Mouse (Mus musculus): ENCODE measurements around the gene Tlr6.

Gene Tlr6

GRCm38 (mm10) chr5:64932215-64932614 is 27.7 kb downstream of the Tlr6 start:
- no peak for DNase-seq (ENCODE audit: low spot score)

DNA sequence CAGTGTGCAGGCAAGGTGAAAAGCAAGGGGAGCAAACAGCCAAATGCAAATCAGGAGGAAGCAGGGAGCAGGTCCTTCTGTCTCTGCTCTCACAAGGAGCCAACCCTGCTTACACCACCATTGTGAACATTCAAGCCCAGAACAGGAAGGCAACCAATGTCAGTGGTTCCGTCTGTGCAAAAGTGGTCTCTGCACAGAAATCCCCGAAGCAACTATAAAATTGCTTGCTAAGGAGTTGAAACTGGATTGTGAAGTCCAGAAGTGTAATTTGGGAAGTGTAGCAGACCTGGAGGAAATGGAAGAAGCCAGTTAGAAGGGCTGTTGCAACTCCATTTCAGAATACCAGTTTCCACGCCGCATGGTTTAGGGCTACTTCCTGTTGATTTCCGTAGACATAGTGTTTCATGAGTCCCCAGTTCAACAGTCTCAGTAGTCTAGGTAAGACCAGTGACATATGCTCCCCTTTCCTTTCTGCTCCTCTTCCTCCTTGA is 37.0 kb downstream of the Tlr6 start:
- DNase-seq (ENCODE audit: low spot score) = no peak

DNA sequence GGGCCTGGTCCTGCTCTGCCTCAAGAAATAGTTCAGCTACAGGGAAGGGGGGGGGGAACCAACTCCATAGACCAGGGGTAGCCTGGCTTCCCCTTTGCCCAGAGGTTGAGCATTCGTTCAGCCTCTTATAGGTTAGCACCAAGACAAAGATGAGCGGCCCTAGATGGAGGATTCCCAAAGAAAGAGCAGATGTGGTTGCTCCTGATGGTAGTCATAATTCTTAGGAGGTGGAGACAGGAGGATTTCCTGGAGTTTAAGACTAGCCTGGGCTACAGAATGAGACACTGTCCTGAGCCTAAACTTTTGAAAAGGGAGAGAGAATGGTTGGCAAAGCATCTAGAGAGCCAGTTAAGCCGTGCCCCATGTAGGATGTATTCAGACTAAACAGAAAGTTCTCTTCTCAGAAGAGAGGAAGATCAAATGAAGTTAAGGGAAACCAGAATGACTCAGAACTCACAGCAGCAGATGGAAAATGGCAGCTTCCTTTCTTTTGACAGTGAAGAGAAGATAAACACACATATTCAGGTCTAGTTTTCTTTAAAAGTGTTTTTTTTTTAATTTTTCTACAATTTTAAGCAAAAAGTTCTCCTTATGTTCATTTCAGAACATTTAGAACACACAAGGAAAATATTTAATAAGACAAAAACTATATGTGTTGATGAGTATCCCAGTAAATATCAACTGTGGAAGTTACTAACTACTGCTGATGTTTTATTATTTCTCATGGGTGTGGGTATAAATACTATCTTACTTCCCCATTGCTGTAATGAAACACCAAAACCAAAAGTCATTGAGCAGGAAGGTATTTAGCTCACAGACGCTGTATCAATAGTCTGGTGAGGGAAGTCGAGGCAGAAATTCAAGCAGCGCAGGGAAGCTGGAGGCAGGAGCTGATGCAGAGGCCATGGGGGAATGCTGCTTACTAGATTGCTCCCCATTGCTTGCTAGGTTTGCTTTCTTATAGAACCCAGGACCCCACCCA is 41.0 kb downstream of the Tlr6 start:
- no peak for DNase-seq (ENCODE audit: low spot score)

DNA sequence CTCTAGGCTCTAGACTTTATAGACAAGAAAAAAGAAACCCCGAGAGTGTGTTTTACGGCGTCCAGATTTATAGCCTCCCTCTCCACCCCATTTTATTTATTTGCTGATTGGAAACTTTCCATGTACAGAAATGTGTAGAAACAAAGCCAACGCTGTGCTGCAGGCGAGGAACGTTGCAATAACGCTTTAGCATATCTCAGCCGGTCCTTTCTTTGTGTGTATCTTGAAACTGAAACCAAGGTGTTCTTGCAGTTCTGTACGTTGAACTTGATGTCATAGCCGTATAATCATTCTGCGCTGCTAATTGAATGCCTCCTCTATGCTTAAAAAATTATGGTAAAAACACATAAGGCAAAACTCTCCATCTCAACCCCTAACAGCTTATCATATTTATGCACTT is 42.2 kb downstream of the Tlr6 start:
- DNase-seq (ENCODE audit: low spot score) = no peak

GRCm38 (mm10) chr5:64917161-64917560 is 42.7 kb downstream of the Tlr6 start:
- no peak for DNase-seq (ENCODE audit: low spot score)

DNA sequence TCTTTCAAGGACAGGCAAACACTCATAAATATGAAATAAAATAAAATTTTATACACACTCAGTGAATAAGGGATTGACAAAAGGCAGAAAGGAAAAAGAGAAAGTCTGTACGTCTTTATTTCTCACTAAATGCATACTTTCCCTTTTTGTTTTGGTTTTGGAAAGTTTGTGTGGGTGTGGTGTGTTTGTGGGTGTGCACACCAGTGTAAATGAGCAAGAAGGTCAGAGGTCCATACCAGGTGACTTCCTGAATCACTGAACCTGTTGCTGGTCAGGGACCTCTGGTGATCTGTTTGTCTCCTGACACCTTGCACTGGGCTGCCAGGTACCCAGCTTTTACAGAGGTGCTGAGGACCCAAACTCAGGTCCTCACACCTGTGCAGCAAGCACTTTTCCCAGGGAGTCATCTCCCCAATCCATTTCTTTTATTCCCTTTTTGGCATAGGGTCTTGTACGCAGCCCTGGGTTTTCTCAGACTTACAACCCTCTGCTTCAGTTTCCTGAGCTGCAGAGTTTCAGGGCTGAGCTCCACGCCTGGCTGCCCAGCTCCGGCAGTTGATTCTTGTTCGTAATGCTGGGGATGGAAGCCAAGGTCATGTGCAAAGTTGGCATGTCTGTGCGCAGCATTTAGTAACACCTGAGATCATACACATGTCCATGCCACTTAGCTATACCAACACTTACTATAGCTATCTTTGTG is 51.2 kb downstream of the Tlr6 start:
- no peak for DNase-seq (ENCODE audit: low spot score)

GRCm38 (mm10) chr5:64907906-64908305 is 52.0 kb downstream of the Tlr6 start:
- no peak for DNase-seq (ENCODE audit: low spot score)

DNA sequence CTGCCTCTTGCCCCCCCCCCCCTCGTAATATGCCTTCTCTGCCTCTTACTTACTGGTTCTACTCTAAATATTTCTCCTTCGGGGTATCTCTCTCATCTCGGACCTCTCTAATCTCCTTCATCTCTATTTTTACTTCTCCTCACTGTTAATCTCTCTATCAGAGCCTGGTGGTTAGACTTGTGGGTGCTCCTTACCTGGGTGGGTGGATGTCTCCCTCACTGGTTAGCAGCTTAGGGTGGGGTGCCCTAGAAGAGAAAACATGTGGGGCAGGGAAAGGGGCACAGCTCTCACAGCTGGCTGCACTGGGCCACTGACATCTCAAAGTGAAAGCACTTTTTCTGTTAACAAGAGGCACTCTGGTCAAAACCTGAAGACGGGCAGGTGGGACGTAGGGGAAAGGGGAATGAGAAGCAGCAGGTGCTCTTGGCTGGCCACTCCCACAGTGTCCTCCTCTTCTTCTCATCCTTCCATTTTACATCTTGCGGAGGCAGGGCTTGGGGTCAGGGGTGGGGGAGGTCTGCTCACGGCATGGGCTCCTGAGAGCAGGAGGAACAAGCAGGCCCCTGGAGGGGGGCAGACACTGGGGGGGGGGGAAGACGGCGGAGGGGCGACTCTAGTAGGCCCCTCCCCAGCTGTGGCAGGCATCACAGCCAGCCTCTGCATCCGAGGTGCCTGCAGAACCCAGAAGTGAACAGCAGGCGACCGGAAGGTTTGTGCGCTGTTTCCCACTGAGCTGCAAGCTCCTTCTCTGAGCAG is 54.2 kb downstream of the Tlr6 start:
- no peak for DNase-seq (ENCODE audit: low spot score)

Measured in retina, embryonic 14.5 days (tissue).